Mouse (Mus musculus): ENCODE measurements around the gene Usp13.

Gene Usp13

GRCm38 (mm10) chr3:32939802-32940501 lies 122.6 kb downstream of the Usp13 start:
- DNase-seq (ENCODE audit: low spot score in 2 of 2): no peak

GRCm38 (mm10) chr3:32947486-32947885 lies 130.1 kb downstream of the Usp13 start:
- DNase-seq (ENCODE audit: low spot score in 2 of 2): no peak

GRCm38 (mm10) chr3:32951382-32951781 lies 134.0 kb downstream of the Usp13 start:
- DNase-seq (ENCODE audit: low spot score in 2 of 2): no peak

- DNase-seq (ENCODE audit: low spot score in 2 of 2): no peak
These were observed 144.1 kb downstream of the Usp13 start for GRCm38 (mm10) chr3:32961494-32961893.

GRCm38 (mm10) chr3:32965528-32965927 lies 148.2 kb downstream of the Usp13 start:
- DNase-seq (ENCODE audit: low spot score in 2 of 2): no peak

GRCm38 (mm10) chr3:32968671-32969425 lies 151.5 kb downstream of the Usp13 start:
- no peak for DNase-seq (ENCODE audit: low spot score in 2 of 2)

- no peak for DNase-seq (ENCODE audit: low spot score in 2 of 2)
These were observed 152.9 kb downstream of the Usp13 start for GRCm38 (mm10) chr3:32970257-32970656.

- DNase-seq (ENCODE audit: low spot score in 2 of 2): no peak
These were observed 161.9 kb downstream of the Usp13 start for GRCm38 (mm10) chr3:32979238-32979637.

GRCm38 (mm10) chr3:32979981-32980380 lies 162.6 kb downstream of the Usp13 start:
- DNase-seq (ENCODE audit: low spot score in 2 of 2): no peak

- no peak for DNase-seq (ENCODE audit: low spot score in 2 of 2)
These were observed 167.8 kb downstream of the Usp13 start for GRCm38 (mm10) chr3:32985141-32985540.
